Mouse (Mus musculus): Measurements from ENCODE around the gene Slc25a13.

DNA sequence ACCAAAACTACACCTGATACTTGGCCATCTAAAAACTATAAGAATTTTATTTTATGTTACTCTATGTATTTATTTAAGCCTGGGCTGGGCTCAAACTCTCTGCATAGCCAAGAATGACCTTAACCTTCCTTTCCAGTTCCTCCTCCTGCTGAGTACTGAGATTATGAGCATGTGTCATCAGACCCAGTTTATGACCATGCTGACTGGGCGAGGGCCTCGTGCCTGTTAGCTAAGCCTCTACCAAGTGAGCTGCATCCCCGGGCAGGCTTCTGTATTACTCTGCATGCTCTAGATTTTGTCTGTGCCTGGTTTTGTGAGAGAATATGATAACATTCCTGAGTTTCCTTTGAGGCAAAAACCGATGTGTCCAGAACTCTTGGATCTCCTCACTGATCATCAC, 96.1 kb downstream of the Slc25a13 start:
- TF ChIP-seq POLR2A (IDR thresholded peaks at IDR 0.05; ENCODE audit: borderline replicate concordance, extremely low read depth, insufficient read depth, insufficient read length, poor library complexity, severe bottlenecking): no peak
- no peak for TF ChIP-seq CTCF (IDR thresholded peaks at IDR 0.05; ENCODE audit: borderline replicate concordance, extremely low read depth, insufficient read depth, insufficient read length)

Data from brain, embryonic 14.5 days (tissue).